Mouse (Mus musculus) A20 (cell line): ENCODE results near the gene Chek2.
"Not testable (repeated sequence)": the region's sequence is repeated elsewhere in the genome, so short reads cannot be mapped to it uniquely, and the experiment has no call there.

Experiments used
- DNase-seq: peaks from one replicate; pipeline ENCODE4 v3.0.0-alpha.2; 2011; ENCODE audit warnings: low read depth, low spot score

Chek2 gene

GRCm38 (mm10) chr5:110839038-110839677 is 621 bp upstream of the Chek2 start:
- no peak for DNase-seq

DNA sequence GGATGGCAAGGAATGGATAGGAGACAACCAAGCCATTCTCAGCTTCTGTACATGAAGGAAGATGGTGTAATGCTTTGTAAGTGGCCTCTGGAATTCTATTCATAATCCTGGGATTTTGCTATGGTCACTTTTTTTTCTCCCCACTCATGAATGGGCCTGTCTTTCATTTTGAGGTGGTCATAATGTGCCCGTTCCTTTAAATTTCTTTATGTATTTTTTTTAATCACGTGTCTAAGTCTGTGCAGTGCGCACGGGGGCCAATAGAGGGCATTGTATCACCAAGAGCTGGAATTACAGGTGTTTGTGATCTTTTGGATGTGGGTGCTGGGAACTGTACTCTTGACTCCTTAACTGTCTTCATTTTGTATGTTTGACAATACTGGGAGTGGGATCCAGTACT is 686 bp downstream of the Chek2 start:
- DNase-seq = peak; percentile 82

DNA sequence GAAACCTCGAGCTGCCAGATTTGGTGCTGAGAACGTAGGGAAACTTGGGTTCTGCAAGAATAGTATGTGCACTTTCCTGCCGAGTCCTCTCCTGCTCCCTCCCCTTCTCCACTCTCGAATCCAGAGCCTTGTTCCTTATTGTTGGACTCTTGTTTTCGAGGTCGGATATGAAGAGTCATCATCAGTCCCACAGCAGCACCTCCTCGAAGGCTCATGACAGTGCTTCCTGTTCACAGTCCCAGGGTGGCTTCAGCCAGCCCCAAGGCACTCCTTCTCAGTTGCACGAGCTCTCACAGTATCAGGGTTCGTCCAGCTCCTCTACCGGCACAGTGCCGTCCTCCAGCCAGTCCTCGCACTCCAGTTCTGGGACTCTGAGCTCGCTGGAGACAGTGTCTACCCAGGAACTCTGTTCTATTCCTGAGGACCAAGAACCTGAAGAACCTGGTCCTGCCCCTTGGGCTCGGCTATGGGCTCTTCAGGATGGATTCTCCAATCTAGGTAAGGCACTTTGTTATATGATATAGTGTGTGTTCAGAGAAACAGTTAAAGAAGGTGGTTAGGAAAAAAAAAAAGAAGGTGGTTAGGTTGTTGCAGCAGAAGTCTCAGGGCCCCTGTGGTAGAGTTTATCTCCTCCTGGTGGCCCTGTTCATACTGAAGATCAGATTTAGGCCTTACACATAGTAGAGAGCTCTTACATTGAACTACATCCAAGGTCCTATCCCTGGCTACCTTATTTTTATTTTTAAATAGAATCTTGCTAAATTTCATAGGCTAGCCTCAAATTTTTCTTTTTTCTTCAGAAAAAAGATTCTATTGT is 1.5 kb downstream of the Chek2 start:
- peak; percentile 46 for DNase-seq

- no peak for DNase-seq
Measured at GRCm38 (mm10) chr5:110852990-110853389, 13.2 kb downstream of the Chek2 start.

- DNase-seq = no peak
Measured at GRCm38 (mm10) chr5:110857091-110857490, 17.3 kb downstream of the Chek2 start.

GRCm38 (mm10) chr5:110859013-110859650 is 19.4 kb downstream of the Chek2 start:
- DNase-seq = no peak

- no peak for DNase-seq
Measured at GRCm38 (mm10) chr5:110860445-110860844, 20.7 kb downstream of the Chek2 start.

DNA sequence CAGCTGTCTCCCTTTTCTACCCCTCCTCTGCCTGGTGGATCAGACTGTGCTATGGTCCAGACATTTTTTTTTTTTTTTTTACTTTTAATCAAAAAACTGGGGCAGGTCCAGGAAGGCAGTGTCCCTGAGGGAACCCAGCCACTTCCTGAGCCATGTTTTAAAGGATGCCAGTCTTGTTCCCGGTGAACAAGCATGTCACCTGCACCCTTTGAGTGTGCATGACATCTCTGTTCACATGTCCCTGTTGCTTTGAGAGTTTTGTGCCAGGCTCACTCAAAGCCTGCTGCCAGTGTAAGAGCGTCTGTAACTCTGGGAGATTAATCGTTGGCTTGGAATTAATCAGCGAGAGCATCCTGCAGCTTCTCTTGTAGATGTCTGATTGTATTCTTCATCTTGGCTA is 28.7 kb downstream of the Chek2 start:
- no peak for DNase-seq

- DNase-seq = no peak
Measured at GRCm38 (mm10) chr5:110869242-110869669, 29.5 kb downstream of the Chek2 start.

GRCm38 (mm10) chr5:110873160-110873559 is 33.4 kb downstream of the Chek2 start:
- DNase-seq = no peak

DNA sequence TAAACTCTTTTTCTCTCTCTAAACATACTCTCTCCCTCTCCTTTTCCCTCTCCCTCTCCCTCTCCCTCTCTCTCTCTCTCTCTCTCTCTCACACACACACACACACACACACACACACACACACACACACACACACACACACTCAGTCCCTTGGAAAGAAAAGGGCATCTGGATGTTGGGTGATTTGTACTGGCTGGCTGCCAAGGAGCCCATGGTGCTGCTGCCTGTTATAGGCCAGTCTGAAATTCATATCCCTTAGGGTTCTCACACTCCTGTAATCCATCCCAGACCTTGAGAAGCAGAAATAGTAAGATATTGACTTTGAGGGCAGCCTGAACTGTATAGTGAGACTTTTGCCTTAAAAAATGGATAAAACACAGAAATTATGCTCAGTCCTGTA is 34.9 kb downstream of the Chek2 start:
- no peak for DNase-seq

DNA sequence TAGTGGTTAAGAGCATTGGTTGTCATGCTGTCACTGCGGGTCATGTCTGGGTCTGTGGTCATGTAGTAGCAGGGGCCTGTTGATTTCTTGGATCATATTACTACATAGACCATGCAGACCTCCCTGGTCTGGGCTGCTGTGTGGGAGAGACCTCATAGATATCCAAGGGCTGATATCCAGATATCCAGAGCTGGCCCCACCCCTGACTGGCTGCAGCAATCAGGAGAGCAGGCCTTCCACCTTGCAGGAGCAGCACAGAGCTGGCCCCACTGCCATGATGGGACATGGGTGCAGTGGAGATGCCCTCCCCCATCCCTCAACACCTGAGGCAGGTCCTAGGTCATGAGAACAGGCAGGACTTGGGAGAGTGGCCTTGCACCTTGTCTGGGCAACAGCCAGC is 35.5 kb downstream of the Chek2 start:
- DNase-seq = no peak

GRCm38 (mm10) chr5:110877666-110878505 is 38.1 kb downstream of the Chek2 start:
- DNase-seq = no peak

DNA sequence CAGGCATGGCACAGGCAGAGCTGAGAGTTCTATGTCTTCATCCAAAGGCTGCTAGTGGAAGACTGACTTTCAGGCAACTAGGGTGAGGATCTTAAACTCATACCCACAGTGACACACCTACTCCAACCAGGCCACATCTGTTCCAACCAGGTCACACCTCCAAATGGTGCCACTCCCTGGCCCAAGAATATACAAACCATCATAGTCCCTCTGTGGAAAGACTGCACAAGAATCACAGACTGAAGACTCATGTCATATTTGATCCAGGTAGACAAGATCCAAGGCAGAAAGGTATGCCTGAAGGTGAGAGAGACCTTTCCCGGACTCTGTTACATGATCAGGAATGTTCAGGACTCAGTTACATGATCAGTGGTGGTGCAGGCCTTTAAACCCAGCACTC is 38.7 kb downstream of the Chek2 start:
- DNase-seq = not testable (repeated sequence)

- no peak for DNase-seq
Measured at GRCm38 (mm10) chr5:110879042-110879441, 39.3 kb downstream of the Chek2 start.

GRCm38 (mm10) chr5:110879584-110880374 is 40.0 kb downstream of the Chek2 start, which contains the start of gene Ttc28:
Gene Ttc28 (plus strand): TSS chr5:110879803.
- DNase-seq = peak; percentile 82

DNA sequence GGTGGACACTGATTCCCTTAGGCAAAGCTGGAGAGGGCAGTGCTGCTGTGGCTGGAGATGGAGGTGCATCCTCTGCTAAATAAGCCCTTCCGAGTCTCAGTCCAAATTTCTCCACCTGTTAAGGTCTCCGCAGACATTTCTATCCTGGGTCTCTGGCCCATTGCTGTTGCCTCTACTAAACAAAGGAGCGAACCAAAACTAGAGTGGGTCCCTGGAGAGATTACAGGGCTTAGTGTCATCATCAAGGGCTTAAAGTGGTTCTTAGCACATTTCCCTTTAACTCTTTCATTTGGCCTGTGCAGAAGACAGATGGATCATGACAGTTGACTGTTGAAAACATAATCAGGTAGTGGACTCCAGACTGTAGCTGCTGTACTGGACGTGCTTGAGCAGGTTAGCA is 48.8 kb downstream of the Chek2 start:
- no peak for DNase-seq

GRCm38 (mm10) chr5:110889945-110890344 is 50.2 kb downstream of the Chek2 start:
- no peak for DNase-seq

GRCm38 (mm10) chr5:110890561-110890960 is 50.8 kb downstream of the Chek2 start:
- DNase-seq = no peak

- no peak for DNase-seq
Measured at GRCm38 (mm10) chr5:110897114-110897788, 57.5 kb downstream of the Chek2 start.
